Mouse (Mus musculus): ENCODE measurements around the gene Pde3a.

- TF ChIP-seq CTCF (IDR thresholded peaks at IDR 0.05; ENCODE audit: low read depth, low read length) (no peak), POLR2A (IDR thresholded peaks at IDR 0.05; ENCODE audit: extremely low read depth, insufficient read depth, low read length) (no peak)
Measured at GRCm38 (mm10) chr6:141282796-141283195, 33.7 kb downstream of the Pde3a start.

All from liver, adult 2 months (tissue).